Mouse (Mus musculus) spleen, postnatal 14 days (tissue): ENCODE measurements around the gene Ntn5.

Experiments used
- DNase-seq, 2 experiments: peaks; one replicate each; pipeline ENCODE4 v3.0.0; 2021 to 2022; ENCODE audit warnings: low spot score in 2 of 2

The Ntn5 gene

DNA sequence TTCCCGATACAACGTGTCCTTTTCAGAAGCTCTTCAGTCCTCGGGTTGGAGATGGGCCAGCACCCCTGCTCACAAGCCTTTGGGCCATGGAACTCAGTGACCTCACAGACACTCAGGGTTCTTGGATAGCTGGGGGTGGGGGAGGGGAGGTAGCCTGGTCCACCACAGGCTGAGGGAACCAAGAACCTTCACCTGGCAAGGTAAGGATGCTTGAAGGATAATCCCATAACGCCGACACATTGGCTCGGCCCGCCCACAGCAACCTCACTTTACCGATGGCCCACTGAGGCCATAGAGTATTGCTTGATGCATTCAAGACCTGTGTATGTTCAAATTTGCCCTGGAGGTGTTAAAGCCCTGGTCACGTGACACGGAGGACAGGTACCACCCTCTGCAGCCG, 41.9 kb downstream of the Ntn5 start, which contains the start of gene Spaca4:
TSS of gene Spaca4 (minus strand) at position 101 of the 400 bp plus-strand sequence.
- DNase-seq: no peak

DNA sequence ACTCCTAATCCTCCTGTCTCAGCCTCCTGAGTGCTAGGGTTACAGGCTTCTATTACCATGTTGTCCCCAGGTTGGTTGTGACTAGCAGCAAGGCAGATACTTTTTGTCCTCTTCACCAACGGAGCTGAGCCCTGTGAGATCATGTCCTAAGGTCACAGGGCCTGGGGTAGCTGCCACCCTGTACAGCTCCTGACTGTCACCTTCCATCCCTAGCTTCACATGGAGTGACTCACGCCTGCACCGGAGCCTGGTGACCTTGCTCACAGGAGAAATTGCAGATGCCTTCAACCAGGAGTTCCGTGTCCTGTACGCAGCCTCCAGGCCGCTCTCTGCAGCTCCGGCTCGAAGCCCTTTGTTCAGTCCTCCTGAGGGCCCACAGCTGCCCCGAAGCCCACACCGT, 42.6 kb downstream of the Ntn5 start:
- DNase-seq: no peak

DNA sequence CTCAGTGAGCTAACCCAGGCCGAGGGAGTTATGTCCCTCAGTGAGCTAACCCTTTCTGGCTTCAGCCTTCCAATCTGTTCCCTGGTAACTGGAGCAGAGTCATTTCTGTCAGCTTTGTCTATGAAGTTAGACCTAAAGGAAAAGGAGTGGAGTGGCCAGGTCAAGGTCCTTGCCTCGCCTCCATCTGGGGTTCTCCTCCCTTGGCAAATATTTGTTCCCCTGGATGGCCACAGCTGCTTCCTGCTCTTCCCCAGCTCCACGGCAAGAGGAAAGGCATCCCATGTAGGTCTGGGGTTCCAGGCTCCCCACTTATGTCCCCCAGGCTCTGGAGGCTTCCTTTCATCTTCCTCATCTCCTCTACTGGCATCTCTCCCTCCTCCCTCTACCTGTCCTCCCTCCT, 43.8 kb downstream of the Ntn5 start:
- DNase-seq: no peak

DNA sequence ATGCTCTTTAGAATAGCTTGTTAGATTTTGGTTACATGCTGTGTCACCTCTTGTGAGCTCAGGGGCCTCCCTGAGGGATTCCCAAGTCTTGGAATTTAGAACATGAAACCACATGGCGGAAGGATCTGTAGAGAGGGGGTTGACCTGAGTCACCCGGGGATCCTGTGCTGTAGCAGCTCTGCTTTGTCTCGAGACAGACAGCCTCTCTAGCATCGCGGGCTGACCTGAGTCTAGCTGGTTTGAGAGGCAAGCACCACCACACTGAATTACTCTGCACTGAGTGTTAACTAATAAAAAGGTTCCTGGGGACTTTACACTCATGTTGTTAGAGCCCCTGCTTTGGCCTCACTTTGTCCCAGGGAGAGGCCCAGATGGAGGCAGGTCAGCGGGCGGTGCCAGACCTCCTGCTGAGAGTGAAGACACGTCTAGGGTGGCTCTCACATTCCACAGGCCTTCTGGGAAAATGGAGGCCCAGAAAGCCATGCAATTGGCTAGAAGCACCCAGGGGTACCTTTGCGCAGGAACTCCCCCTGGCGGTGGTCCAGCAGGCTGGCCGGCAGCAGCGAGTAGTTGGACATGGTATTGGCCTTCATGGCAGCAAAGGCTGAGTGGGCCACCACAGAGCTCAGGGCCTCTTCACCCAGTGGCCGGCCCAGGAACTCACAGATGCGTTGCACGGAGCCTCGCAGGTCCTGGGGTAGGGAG, 47.1 kb downstream of the Ntn5 start:
- DNase-seq: peak in 1 of 2 experiments; percentile 51

DNA sequence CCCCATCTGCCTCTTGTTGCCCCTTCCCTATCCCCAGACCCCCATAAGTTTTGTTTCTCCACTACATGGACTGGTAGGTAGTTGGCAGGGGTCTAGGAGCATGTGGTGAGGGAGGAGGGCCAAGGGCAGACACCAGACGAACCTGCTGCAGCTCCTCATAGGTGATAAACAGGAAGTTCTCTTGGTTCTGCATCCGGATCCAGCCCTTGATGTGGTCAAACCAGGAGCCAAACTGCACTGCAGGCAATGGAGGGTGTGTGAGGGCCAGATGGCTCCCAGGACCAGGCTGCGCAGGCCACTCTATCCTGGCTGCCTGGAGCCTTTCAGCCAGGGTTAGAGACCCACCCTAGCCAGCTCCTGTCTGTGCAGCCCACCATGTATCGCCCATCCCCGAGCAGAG, 49.7 kb downstream of the Ntn5 start:
- no peak for DNase-seq

DNA sequence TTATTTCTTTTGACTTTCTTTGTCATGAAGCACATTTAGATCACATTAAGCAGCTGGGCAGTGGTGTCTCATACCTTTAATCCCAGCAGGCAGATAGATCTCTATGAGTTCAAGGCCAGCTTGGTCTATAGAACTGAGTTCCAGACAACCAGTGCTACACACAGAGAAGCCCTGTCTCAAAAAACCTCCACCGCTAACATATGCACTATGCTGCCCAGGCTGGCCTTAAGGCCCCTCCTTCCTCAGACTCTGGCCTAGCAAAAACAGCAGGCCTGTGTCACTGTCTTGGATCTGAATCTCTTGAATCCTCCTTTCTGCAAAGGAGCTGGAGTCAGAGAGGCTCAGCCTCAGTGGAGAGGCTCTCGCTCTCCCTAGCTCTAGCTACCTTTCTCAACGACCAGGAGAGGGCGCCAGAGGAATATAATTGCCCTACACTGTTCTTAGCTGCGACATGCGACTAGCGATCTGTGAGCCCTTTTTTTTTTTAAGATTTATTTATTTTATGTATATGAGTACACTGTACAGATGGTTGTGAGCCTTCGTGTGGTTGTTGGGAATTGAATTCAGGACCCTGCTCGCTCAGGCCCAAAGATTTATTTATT, 55.4 kb downstream of the Ntn5 start:
- DNase-seq: peak; percentile 50 to 72

DNA sequence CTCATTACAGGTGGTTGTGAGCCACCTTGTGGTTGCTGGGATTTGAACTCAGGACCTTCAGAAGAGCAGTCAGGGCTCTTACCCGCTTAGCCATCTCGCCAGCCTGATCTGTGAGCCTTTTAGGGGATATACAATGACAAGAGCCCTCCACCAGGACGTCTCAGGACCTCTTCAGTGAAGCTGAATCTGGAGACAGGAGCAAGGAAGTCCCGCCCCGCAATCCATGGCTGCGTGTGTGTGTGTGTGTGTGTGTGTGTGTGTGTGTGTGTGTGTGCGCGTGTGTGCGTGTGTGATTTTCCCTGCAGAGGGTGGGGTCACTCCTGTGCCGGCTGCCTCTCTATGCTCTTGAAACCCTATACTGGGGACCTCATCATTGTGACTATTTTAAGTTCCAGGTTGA, 56.0 kb downstream of the Ntn5 start:
- DNase-seq: no peak

DNA sequence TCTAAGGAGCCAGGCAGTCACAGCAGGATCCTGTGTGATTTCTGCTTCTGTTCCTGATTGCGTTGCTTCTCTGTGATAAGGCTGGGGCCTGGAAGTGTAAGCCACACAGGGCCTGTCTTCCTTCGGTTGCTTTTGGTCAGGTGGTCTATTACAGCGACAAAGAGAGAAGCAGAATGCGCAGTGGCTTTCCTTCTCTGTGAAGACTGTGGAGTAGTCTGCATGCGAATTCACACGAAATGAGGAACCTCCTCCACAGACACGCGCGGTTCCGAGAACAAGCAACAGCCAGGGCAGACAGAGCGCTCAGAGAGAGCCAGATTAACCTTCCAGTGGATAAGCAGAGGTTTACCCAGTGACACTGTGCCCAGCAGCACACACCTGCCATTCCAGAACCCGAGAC, 57.5 kb downstream of the Ntn5 start:
- DNase-seq: no peak

DNA sequence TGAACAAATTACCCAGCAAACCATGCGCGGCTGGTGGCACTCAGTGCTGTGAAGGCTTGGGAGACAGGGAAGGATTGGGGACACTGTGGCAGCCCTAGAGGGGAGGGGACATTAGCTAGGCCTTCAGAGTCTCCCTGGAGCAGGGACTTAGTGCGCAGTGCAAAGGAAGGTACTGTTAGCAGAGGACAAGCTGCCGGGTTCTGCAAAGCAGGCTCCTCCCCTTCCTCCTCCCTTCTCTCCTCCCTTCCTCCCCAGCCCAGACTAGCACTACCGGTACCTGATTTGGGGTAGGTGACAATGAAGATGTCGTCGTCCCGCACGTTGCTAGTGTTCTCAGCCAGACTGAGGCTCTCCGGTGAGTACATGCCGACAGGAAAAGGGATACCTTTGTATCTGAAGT, 58.0 kb downstream of the Ntn5 start:
- DNase-seq: no peak

DNA sequence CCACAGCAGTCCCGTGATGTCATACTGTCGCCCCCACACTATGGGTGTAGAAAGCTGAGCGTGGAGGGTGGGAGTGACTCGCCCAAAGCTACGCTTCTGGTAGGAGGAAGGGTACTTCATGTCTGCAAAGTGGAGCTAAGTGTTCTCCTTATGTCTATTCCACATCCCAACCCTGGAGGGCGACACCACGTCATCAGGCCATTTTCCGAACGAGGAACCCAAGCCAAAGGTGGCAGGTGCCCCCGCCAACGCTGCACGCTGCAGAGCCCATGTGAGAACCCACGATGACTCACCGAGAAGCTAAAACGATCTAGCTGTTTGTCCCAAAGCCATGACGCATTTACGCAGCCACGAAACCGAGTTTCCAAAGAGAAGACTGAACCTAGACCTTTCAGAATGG, 58.5 kb downstream of the Ntn5 start:
- no peak for DNase-seq
